Mouse (Mus musculus): Measurements from ENCODE around the gene Ugt1a6a. TPM values are rescaled to one million over a fixed set of nuclear protein-coding genes. Genes with fewer than 3 reads are reported as not detected.
"Not testable (repeated sequence)": the region's sequence is repeated elsewhere in the genome, so short reads cannot be mapped to it uniquely, and the experiment has no call there.

Gene Ugt1a6a
- total RNA-seq, 2 experiments from 2014 or later, result 0.16 TPM; not detected in 1

- intact Hi-C loops (cut with DNase I), result no loop called here
- no peak for DNase-seq
These were observed 627 bp upstream of the Ugt1a6a start for GRCm38 (mm10) chr1:88133908-88134456.

GRCm38 (mm10) chr1:88135229-88135904 is 758 bp downstream of the Ugt1a6a start:
- intact Hi-C loops (cut with DNase I); DNase-seq: not testable (repeated sequence)

- intact Hi-C loops (cut with DNase I), result no loop called here
These were observed 2.0 kb downstream of the Ugt1a6a start for GRCm38 (mm10) chr1:88136646-88137045.

DNA sequence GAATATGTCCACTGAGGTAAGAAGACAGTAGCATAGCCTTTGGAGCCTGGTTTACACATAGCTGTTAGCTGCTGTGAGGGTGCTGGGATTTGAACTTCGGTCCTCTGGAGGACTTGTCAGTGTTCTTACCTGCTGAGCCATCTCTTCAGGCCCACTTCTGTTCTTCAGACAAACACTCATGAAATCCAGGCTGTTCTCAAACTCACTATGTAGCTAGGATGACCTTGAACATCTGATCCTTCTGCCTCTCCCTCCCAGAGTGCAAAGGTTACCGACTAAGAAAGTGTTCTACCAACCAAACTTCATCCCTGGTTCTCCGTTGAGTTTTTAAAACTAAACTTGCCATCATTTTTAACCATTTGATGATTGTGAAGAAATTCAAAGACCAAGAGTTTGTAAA is 2.7 kb downstream of the Ugt1a6a start:
- intact Hi-C loops (cut with DNase I), result no loop called here
- DNase-seq, result no peak

More at GRCm38 (mm10) chr1:88136646-88137045, 2.0 kb downstream of the Ugt1a6a start:
- no peak for DNase-seq

DNA sequence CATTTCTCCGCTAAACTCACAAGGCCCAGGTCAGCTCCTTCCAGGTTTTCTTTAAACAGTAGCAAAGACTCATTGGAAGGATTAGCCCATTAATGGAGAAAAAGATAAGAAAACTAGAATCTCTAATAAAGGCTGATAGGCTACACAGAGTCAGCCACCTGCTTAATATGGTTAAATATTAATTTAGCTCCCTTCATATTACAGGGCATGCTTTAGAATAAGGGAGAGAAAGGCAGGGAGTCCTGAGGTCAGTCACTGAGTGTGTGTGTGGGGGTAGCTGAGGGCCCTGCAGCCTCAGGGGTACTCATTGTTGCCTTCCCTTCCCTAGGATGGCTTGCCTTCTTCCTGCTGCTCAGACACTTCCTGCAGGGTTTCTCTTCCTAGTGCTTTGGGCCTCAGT is 3.5 kb downstream of the Ugt1a6a start:
- DNase-seq, result no peak
- intact Hi-C loops (cut with DNase I), result no loop called here

- DNase-seq; intact Hi-C loops (cut with DNase I): not testable (repeated sequence)
These were observed 5.9 kb downstream of the Ugt1a6a start for GRCm38 (mm10) chr1:88140492-88140891.

GRCm38 (mm10) chr1:88143966-88144675 is 9.5 kb downstream of the Ugt1a6a start:
- DNase-seq, result peak; percentile 47
- intact Hi-C loops (cut with DNase I), result not testable (repeated sequence)

- DNase-seq, result peak; percentile 9
- intact Hi-C loops (cut with DNase I), result not testable (repeated sequence)
These were observed 10.7 kb downstream of the Ugt1a6a start for GRCm38 (mm10) chr1:88145278-88145677.

DNA sequence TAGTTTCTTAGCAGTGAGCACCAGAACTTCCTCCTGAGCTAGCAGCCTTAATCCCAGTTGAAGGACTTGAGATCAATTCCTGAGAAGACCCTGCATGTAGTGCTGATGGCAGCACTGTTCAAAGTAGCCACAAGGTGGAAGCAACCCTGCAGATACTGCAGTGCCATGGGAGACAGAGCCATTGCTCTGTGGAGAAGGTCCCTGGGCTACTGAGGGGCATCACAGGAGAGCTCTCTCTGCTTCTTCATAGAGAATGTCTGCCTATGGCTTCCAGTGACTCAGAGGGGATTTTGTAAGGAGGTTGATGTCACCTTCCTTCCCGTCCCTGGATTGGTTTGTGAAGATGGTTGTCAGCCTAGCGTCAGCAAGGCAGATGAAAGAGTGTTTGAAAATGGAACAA is 15.5 kb downstream of the Ugt1a6a start:
- intact Hi-C loops (cut with DNase I), result loop anchor here (10.0 kb wide), 1 partner anchor 135 kb away; no protein-coding TSS in a partner anchor
- peak; percentile 15 for DNase-seq

DNA sequence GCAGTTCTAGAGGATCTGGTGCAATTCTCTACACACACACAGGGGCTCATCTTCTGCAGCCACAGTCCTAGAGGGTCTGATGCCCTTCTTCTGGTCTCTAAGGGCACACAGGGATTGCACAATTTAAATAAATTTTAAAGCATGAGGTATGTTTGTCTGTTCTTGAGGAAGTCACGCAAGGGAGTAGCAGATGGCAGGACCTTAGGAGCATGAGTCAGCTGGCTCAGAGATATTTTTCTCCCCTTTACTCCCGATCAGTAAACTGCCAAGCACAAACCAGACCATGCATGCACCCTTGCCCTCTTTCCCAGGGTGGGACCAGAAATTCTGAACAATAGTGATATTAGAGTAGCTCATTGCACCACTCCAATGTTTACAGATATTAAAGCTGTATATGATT is 23.8 kb downstream of the Ugt1a6a start:
- no peak for DNase-seq
- intact Hi-C loops (cut with DNase I), result loop anchor here (10.0 kb wide), 1 partner anchor 126 kb away; no protein-coding TSS in a partner anchor

DNA sequence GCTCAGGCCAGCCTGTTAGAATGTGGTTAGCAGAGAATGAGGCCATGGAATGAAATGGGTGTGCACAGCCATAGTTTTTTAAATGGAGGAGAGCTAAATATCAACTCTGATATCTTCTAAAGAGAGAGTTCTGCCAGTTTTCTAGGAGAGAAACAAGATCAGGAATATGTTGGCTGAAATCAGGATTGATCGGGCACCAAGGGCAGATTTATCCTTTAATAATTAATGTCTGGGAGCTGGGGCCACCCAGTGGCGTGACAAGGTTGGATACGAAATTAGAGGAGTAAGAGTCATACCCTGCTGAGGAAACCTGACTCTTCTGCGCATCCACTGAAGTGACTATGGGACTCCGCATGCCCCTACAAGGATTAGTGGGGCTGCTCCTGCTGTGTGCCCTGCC is 31.1 kb downstream of the Ugt1a6a start, which contains the start of gene Ugt1a5:
Gene Ugt1a5, plus strand, starts transcription at position 302 of the 400 bp plus-strand sequence.
- intact Hi-C loops (cut with DNase I), result no loop called here
- DNase-seq, result no peak

DNA sequence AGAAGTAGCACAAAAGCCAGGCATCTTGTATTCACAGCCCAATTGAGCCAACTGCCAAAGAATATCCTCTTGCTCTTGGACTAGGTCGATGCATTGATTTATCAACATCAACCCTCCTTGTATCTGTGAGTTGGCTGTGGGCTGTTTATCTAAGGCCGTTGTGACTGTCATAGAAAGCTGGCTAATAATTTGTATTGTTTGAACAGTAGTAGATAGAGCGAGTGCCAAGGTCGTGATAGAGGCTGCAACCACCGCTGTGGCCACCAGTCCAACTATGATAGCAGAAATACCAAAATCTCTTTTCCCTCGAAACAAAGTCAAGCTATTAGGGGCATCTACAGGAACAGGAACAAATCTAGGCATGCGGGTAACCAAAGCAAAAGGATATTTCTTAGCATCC is 37.6 kb downstream of the Ugt1a6a start:
- intact Hi-C loops (cut with DNase I); DNase-seq: not testable (repeated sequence)

GRCm38 (mm10) chr1:88179657-88180056 is 45.0 kb downstream of the Ugt1a6a start:
- DNase-seq, result no peak
- intact Hi-C loops (cut with DNase I), result no loop called here

GRCm38 (mm10) chr1:88186325-88186935 is 51.8 kb downstream of the Ugt1a6a start:
- intact Hi-C loops (cut with DNase I), result no loop called here
- DNase-seq, result no peak

DNA sequence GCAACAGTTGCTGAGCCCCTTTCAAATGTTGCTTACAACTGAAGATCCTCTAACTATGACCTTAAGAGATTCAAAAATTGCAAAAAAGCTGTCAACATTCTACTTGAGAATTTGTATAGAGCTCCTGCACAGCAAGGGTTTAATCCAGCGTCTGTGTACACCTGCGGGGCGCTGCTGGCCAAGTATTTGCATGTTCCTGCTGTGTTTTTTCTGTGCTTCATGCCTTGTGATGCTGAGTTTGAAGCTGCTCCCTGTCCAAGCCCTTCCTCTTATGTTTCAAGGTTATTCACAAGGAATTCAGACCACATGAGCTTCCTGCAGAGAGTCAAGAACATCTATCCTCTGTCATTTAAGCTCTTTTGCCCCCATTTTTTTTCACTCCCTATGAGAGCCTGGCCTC is 57.5 kb downstream of the Ugt1a6a start:
- intact Hi-C loops (cut with DNase I), result no loop called here

DNA sequence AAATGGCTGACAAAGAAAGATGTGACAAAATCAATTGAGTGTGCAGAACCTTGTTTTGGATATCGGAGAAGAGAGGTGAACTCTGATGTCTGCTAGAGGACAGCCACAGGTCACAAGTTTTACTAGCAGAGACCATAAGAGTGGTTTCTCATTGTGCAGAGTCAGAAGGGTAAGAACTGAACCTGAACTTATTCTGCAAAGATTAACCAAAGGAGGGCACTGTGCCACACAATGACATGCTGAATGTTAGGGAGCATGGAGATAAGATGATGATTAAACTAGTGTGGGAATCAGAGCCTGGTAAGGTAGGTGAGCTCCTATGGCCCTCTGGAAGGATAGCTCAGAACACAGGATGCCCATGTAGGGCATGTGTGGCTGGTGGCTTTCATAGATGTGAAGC is 61.1 kb downstream of the Ugt1a6a start:
- no peak for DNase-seq
- intact Hi-C loops (cut with DNase I), result no loop called here

More for the DNA sequence above, 57.5 kb downstream of the Ugt1a6a start:
- DNase-seq, result no peak

DNA sequence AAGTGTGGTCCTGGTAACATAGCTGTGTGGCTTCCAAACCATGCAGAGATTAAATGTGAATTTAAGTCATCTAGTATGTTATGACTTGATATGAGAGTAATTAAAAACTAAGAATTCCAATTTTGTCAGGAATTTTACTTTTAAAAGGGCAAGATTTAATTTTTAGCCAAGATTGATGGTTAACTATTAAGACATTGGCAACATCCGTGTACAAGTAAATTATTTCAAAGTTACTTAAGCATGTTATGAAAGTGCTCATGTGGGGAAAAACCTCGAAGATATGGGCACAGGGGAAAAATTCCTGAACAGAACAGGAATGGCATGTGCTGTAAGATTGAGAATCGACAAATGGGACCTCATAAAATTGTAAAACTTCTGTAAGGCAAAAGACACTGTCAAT is 62.8 kb downstream of the Ugt1a6a start:
- intact Hi-C loops (cut with DNase I), result no loop called here
- DNase-seq, result no peak

DNA sequence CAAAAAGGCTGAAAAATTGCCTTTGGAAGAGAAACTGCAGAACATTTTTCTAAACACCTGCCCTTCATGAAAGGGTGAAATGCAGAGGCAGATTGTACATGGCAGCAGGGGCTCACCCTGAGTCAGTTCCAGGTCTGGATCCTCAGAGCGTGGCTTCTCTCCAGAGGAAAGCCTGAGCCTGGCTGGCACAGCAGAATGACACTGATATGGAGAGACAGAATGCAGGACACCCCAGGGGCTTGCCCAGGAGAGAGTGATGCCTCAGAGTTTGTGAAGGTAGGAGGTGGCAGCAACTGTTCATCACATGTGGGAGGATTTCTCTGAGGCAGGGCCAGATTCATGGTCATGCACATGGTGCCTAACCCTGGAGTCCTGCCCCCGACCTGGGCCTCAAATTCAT is 65.4 kb downstream of the Ugt1a6a start:
- intact Hi-C loops (cut with DNase I), result no loop called here
- DNase-seq, result no peak

- intact Hi-C loops (cut with DNase I), result no loop called here
These were observed 65.8 kb downstream of the Ugt1a6a start, which contains the start of gene Ugt1a2 for GRCm38 (mm10) chr1:88200456-88200855. Gene Ugt1a2 (plus strand): TSS chr1:88200601.

GRCm38 (mm10) chr1:88205294-88205922 is 70.8 kb downstream of the Ugt1a6a start, which contains the start of gene Dnajb3:
Gene Dnajb3 (minus strand): TSS chr1:88205782.
- intact Hi-C loops (cut with DNase I), result no loop called here
- peak; percentile 88 for DNase-seq

More at GRCm38 (mm10) chr1:88200456-88200855, 65.8 kb downstream of the Ugt1a6a start, which contains the start of gene Ugt1a2:
- DNase-seq, result no peak
